Mouse (Mus musculus) CD4-positive, CD25-positive, alpha-beta regulatory T cell (primary cell): ENCODE results near the gene Shisa6. TPM values are rescaled to one million over a fixed set of nuclear protein-coding genes. Genes with fewer than 3 reads are reported as not detected.

Experiments
- polyA plus RNA-seq: library from polyadenylated mRNA; unstranded; fragments of 100-300 nt; shearing (Covaris generic); gene quantifications from one replicate; pipeline ENCODE4 v1.2.1, GENCODE M21; 2017

Gene Shisa6
- polyA plus RNA-seq = not detected

DNA sequence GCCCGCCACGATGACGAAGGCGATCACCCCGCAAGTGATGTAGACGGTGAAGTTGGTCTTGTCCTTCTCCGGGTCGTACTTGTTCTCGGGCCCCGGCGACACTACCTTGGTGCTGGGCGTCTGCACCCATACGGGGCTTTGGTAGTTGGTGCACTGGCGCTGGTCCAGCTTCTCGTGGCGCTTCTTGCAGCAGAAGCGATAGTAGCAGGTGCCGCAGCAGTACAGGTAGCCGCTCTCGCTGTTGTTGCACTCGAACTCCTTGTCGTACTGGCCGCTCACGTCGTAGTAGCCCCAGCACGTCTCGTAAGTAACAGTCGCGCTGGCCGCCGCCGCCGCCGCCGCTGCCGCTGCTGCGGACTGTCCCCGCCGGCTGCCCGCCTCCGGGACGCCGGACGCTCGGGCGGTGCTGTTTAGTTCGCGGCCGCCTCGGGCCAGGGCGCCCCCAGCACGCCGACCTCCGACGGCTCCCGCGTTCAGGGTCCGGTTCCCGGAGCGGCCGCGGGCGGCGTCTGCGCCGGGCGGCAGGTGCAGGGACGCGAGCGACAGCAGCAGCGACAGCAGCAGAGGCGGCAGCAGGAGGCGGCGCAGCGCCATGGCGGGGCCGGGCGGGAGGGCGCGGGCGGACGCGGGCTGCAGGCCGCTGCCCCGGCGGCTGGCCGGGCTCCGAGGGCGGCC, at the start of gene Shisa6:
Gene Shisa6 (minus strand): TSS at position 594 of the 675 bp plus-strand sequence.

DNA sequence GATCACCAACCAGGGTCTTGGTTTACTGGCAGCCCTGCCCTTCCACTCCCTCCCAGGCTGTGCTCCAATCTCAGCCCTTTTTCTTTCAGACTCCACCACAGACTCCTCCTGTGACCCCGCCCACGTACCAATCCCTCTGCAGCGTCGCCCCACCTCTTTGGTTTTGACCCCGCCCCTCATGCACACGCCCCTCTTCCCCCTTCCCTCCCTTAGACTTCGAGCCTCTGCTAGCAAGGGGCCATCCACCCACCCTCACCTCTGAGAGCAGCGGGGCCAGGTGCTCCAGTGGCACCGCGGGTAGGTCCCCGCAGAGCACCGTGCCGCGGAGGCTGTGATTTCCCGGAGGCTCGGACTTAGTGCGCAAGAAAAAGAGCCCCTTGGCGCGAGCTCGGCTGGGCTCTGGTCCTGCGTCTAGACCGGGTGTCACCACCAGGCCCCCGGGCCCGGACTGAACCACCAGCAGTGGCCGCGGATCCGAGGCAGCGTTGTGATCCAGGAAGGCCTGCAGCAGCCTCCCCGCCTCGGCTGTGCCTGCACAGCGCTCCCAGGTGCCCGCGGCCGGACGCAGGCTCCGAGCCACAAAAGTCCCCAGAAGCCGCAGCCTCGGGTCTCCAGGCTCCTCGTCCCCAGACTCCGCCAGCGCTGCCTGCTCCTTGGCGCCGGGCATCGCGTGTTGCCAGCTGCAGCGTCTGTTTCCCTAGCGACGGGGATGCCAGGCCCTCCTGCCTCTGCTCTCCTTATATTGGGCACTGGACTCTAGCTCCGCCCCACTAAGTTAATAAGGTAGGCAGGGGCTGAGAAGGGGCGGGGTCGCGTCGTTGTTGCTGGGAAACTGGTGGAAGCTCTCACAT, 357.7 kb downstream of the Shisa6 start, which contains the start of gene Dnah9:
Gene Dnah9 (minus strand): TSS at position 751 of the 851 bp plus-strand sequence.

